Mouse (Mus musculus): Measurements from ENCODE around the gene Lrrc8d. TPM values are rescaled to one million over a fixed set of nuclear protein-coding genes. Genes with fewer than 3 reads are reported as not detected.

Lrrc8d gene
- polyA plus RNA-seq, 1 experiment = 5.7 TPM

DNA sequence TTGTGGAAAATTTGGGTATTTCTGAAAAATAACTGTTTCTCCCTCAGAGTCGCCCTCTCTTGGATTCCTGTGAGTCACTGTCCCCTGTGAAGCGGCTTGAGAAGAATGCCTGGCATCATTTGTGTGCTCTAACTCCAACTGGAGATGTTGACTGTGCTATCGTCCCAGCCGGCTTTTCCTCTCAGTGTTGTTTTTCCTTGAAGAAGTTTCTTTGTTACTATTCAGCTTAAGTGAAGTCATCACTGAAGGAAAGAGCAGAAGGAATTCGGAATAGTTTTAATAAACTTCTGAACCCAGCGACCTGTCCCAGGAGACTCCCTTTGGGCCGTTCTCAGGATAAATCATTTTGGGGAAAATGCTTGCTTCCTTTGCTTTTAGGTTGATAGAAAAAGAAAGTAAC lies 132.4 kb downstream of the Lrrc8d start:
- no peaks in the 10 kb centered on the region for H3K27me3 ChIP-seq (ENCODE audit: control insufficient read depth, insufficient read depth, low read length)
- DNase-seq = no peak
- H3K4me3 ChIP-seq (ENCODE audit: control insufficient read depth, insufficient read depth, low read length) = no peak overlapping the region
- no peaks in the 10 kb centered on the region for H3K4me1 ChIP-seq (replicated peaks; ENCODE audit: control insufficient read depth, insufficient read depth, low read length)
- no peak for TF ChIP-seq POLR2A (IDR thresholded peaks at IDR 0.05; ENCODE audit: control insufficient read depth, extremely low read depth, insufficient read depth, low read length, poor library complexity)
- no peak for TF ChIP-seq CTCF (IDR thresholded peaks at IDR 0.05; ENCODE audit: borderline replicate concordance, control insufficient read depth, extremely low read depth, insufficient read depth, low read length, poor library complexity)
- 92% methylated on average over 7 of the region's 7 CpGs for WGBS
- no peaks in the 10 kb centered on the region for H3K36me3 ChIP-seq (ENCODE audit: control insufficient read depth, insufficient read depth, low read length)
- H3K27ac ChIP-seq (ENCODE audit: control insufficient read depth, insufficient read depth, low read length) = no peak overlapping the region

- H3K4me1 ChIP-seq (replicated peaks; ENCODE audit: control insufficient read depth, insufficient read depth, low read length) = no peaks in the 10 kb centered on the region
- no peaks in the 10 kb centered on the region for H3K27me3 ChIP-seq (ENCODE audit: control insufficient read depth, insufficient read depth, low read length)
- 58% methylated on average over 3 of the region's 3 CpGs for WGBS
- H3K36me3 ChIP-seq (ENCODE audit: control insufficient read depth, insufficient read depth, low read length) = no peaks in the 10 kb centered on the region
- H3K4me3 ChIP-seq (ENCODE audit: control insufficient read depth, insufficient read depth, low read length) = no peak overlapping the region
- TF ChIP-seq POLR2A (IDR thresholded peaks at IDR 0.05; ENCODE audit: control insufficient read depth, extremely low read depth, insufficient read depth, low read length, poor library complexity) (no peak), CTCF (IDR thresholded peaks at IDR 0.05; ENCODE audit: borderline replicate concordance, control insufficient read depth, extremely low read depth, insufficient read depth, low read length, poor library complexity) (no peak)
- H3K27ac ChIP-seq (ENCODE audit: control insufficient read depth, insufficient read depth, low read length) = no peak overlapping the region
- DNase-seq = no peak
Measured at GRCm38 (mm10) chr5:105833923-105834322, 134.2 kb downstream of the Lrrc8d start.

GRCm38 (mm10) chr5:105836006-105836405 lies 136.2 kb downstream of the Lrrc8d start:
- H3K27ac ChIP-seq (ENCODE audit: control insufficient read depth, insufficient read depth, low read length) = no peak overlapping the region
- H3K36me3 ChIP-seq (ENCODE audit: control insufficient read depth, insufficient read depth, low read length) = no peaks in the 10 kb centered on the region
- no peaks in the 10 kb centered on the region for H3K27me3 ChIP-seq (ENCODE audit: control insufficient read depth, insufficient read depth, low read length)
- 93% methylated on average over 9 of the region's 9 CpGs for WGBS
- H3K4me1 ChIP-seq (replicated peaks; ENCODE audit: control insufficient read depth, insufficient read depth, low read length) = no peaks in the 10 kb centered on the region
- no peak for DNase-seq
- TF ChIP-seq POLR2A (IDR thresholded peaks at IDR 0.05; ENCODE audit: control insufficient read depth, extremely low read depth, insufficient read depth, low read length, poor library complexity) (no peak), CTCF (IDR thresholded peaks at IDR 0.05; ENCODE audit: borderline replicate concordance, control insufficient read depth, extremely low read depth, insufficient read depth, low read length, poor library complexity) (no peak)
- H3K4me3 ChIP-seq (ENCODE audit: control insufficient read depth, insufficient read depth, low read length) = no peak overlapping the region

- no peaks in the 10 kb centered on the region for H3K36me3 ChIP-seq (ENCODE audit: control insufficient read depth, insufficient read depth, low read length)
- no peak for DNase-seq
- 77% methylated on average over 13 of the region's 13 CpGs for WGBS
- peaks cover 3% of the 10 kb centered on the region; the same call in 1 of the 2 replicates for H3K4me1 ChIP-seq (replicated peaks; ENCODE audit: control insufficient read depth, insufficient read depth, low read length)
- TF ChIP-seq CTCF (IDR thresholded peaks at IDR 0.05; ENCODE audit: borderline replicate concordance, control insufficient read depth, extremely low read depth, insufficient read depth, low read length, poor library complexity) (no peak), POLR2A (IDR thresholded peaks at IDR 0.05; ENCODE audit: control insufficient read depth, extremely low read depth, insufficient read depth, low read length, poor library complexity) (no peak)
- H3K27me3 ChIP-seq (ENCODE audit: control insufficient read depth, insufficient read depth, low read length) = no peaks in the 10 kb centered on the region
- no peak overlapping the region for H3K27ac ChIP-seq (ENCODE audit: control insufficient read depth, insufficient read depth, low read length)
- H3K4me3 ChIP-seq (ENCODE audit: control insufficient read depth, insufficient read depth, low read length) = no peak overlapping the region
Measured at GRCm38 (mm10) chr5:105839740-105840310, 140.1 kb downstream of the Lrrc8d start.

- no peak overlapping the region for H3K4me3 ChIP-seq (ENCODE audit: control insufficient read depth, insufficient read depth, low read length)
- DNase-seq = no peak
- no peaks in the 10 kb centered on the region for H3K36me3 ChIP-seq (ENCODE audit: control insufficient read depth, insufficient read depth, low read length)
- H3K4me1 ChIP-seq (replicated peaks; ENCODE audit: control insufficient read depth, insufficient read depth, low read length) = peaks cover 12% of the 10 kb centered on the region
- TF ChIP-seq CTCF (IDR thresholded peaks at IDR 0.05; ENCODE audit: borderline replicate concordance, control insufficient read depth, extremely low read depth, insufficient read depth, low read length, poor library complexity) = no peak
- TF ChIP-seq POLR2A (IDR thresholded peaks at IDR 0.05; ENCODE audit: control insufficient read depth, extremely low read depth, insufficient read depth, low read length, poor library complexity) = no peak
- WGBS = 43% methylated on average over 10 of the region's 10 CpGs
- H3K27me3 ChIP-seq (ENCODE audit: control insufficient read depth, insufficient read depth, low read length) = no peaks in the 10 kb centered on the region
- H3K27ac ChIP-seq (ENCODE audit: control insufficient read depth, insufficient read depth, low read length) = no peak overlapping the region
Measured at GRCm38 (mm10) chr5:105844044-105844753, 144.4 kb downstream of the Lrrc8d start.

- no peak for TF ChIP-seq CTCF (IDR thresholded peaks at IDR 0.05; ENCODE audit: borderline replicate concordance, control insufficient read depth, extremely low read depth, insufficient read depth, low read length, poor library complexity)
- no peak for TF ChIP-seq POLR2A (IDR thresholded peaks at IDR 0.05; ENCODE audit: control insufficient read depth, extremely low read depth, insufficient read depth, low read length, poor library complexity)
- WGBS = 95% methylated on average over 2 of the region's 2 CpGs
- H3K4me3 ChIP-seq (ENCODE audit: control insufficient read depth, insufficient read depth, low read length) = no peak overlapping the region
Measured at GRCm38 (mm10) chr5:105845041-105845440, 145.3 kb downstream of the Lrrc8d start.

More at GRCm38 (mm10) chr5:105845041-105845440, 145.3 kb downstream of the Lrrc8d start:
- no peaks in the 10 kb centered on the region for H3K36me3 ChIP-seq (ENCODE audit: control insufficient read depth, insufficient read depth, low read length)
- H3K27ac ChIP-seq (ENCODE audit: control insufficient read depth, insufficient read depth, low read length) = no peak overlapping the region
- peaks cover 16% of the 10 kb centered on the region for H3K4me1 ChIP-seq (replicated peaks; ENCODE audit: control insufficient read depth, insufficient read depth, low read length)
- no peaks in the 10 kb centered on the region for H3K27me3 ChIP-seq (ENCODE audit: control insufficient read depth, insufficient read depth, low read length)
- no peak for DNase-seq

All from thymus, adult 2 months (tissue).